Mouse (Mus musculus): ENCODE results near the gene Gapvd1. TPM values are rescaled to one million over a fixed set of nuclear protein-coding genes. Genes with fewer than 3 reads are reported as not detected.
A peak's percentile ranks its signal among the peaks of the same experiment; 100 is the strongest.

Gene Gapvd1
- polyA plus RNA-seq, 1 experiment from 2014 or later: 80.3 TPM

DNA sequence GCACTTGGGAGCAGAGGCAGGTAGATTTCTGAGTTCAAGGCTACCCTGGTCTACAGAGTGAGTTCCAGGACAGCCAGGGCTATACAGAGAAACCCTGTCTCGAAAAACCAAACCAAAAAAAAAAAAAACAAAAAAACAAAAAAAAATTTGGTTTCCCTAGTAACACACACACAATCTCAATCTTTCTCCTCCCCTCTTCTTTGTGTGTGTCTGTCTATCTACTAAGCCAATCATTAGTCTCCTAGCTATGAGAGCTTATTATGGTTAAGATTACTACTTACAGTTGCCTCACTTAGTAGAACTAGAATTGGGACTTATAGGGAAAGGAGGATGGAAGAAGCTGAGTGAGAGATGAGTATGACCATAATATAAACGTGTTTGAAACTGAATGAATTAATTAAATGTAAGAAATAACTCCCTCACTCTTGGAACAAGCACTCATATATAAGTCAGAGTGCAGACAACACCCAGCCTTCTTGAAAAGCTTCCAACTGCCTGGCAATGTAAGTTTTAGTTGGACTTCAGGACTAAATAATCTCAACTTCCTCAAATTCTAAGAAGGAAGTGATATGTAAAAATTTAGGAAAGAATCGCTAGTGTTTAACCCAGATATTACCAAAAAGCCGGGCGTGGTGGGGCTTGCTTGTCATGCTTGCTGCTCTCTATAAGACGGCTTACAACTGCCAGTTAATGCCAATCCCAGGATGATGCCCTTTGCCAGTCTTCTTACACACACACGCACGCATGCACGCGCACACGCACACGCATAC is 13.5 kb downstream of the Gapvd1 start:
- no peak overlapping the region for H3K4me3 ChIP-seq (ENCODE audit: low read depth, low read length)
- H3K9ac ChIP-seq (ENCODE audit: low read depth, low read length): no peak overlapping the region
- H3K36me3 ChIP-seq (ENCODE audit: control insufficient read depth, insufficient read depth, low read length): no peaks in the 10 kb centered on the region; the same call in 1 of the 2 replicates
- DNase-seq (ENCODE audit: low spot score) (no peak), ATAC-seq (replicated peaks; ENCODE audit: low FRiP score) (no peak)
- whole genome bisulfite sequencing: 73% methylated on average over 12 of the region's 12 CpGs
- H3K4me2 ChIP-seq: no peak overlapping the region
- H3K4me1 ChIP-seq (replicated peaks; ENCODE audit: control insufficient read depth, insufficient read depth, low read length): peaks cover 31% of the 10 kb centered on the region
- H3K9me3 ChIP-seq (ENCODE audit: control insufficient read depth, low read length): no peaks in the 10 kb centered on the region
- H3K27ac ChIP-seq (ENCODE audit: low read depth, low read length): peak overlapping the region; percentile 9
- no peaks in the 10 kb centered on the region for H3K27me3 ChIP-seq (replicated peaks; ENCODE audit: control insufficient read depth, insufficient read depth, low read length)

DNA sequence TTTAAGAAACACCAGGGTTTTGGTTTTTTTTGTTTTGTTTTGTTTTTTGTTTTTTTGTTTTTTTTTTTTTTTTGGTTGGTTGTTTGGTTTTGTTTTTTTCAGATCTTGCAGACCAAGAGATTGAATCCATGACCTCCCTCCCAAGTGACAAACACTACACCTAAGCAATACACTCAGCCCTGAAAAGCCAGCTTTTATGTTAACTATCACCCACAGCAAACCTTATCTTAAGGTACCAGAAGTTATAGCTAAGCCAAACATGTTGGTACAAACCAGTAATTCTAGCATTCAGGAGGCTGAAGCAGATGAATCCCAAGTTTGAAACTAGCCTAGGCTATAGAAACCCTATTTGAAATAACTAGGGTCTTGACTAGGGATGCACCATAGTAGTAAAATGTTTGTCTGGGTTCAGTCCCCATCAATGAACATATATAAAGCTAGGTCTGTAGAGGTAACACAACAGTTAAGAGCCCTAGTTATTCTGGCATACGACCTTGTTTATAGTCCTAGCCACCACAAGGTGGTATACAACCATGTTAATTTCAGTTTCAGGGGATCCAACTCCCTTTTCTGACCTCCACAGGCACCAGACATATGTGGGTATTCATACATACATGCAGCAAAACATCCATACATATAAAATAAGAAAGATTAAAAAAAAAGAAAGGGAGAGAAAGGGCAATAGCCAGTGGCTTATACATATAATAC is 15.2 kb downstream of the Gapvd1 start:
- H3K4me1 ChIP-seq (replicated peaks; ENCODE audit: control insufficient read depth, insufficient read depth, low read length): peaks cover 36% of the 10 kb centered on the region

GRCm38 (mm10) chr2:34737911-34738310 is 17.1 kb downstream of the Gapvd1 start:
- Histone ChIP-seq H3K4me2 (no peak overlapping the region), H3K4me3 (ENCODE audit: low read depth, low read length) (no peak overlapping the region), H3K36me3 (ENCODE audit: control insufficient read depth, insufficient read depth, low read length) (no peaks in the 10 kb centered on the region; the same call in 1 of the 2 replicates), H3K27me3 (replicated peaks; ENCODE audit: control insufficient read depth, insufficient read depth, low read length) (no peaks in the 10 kb centered on the region), H3K9me3 (ENCODE audit: control insufficient read depth, low read length) (no peaks in the 10 kb centered on the region), H3K4me1 (replicated peaks; ENCODE audit: control insufficient read depth, insufficient read depth, low read length) (peaks cover 37% of the 10 kb centered on the region), H3K9ac (ENCODE audit: low read depth, low read length) (no peak overlapping the region), H3K27ac (ENCODE audit: low read depth, low read length) (no peak overlapping the region)
- WGBS: 61% methylated on average over 1 of the region's 1 CpGs
- no peak for ATAC-seq (replicated peaks; ENCODE audit: low FRiP score)
- no peak for DNase-seq (ENCODE audit: low spot score)

More for the DNA sequence above, 15.2 kb downstream of the Gapvd1 start:
- Histone ChIP-seq H3K9ac (ENCODE audit: low read depth, low read length) (no peak overlapping the region), H3K36me3 (ENCODE audit: control insufficient read depth, insufficient read depth, low read length) (no peaks in the 10 kb centered on the region; the same call in 1 of the 2 replicates), H3K9me3 (ENCODE audit: control insufficient read depth, low read length) (no peaks in the 10 kb centered on the region), H3K4me2 (peak overlapping the region; percentile 32), H3K27me3 (replicated peaks; ENCODE audit: control insufficient read depth, insufficient read depth, low read length) (no peaks in the 10 kb centered on the region), H3K4me3 (ENCODE audit: low read depth, low read length) (no peak overlapping the region), H3K27ac (ENCODE audit: low read depth, low read length) (peak overlapping the region; percentile 85)
- ATAC-seq (replicated peaks; ENCODE audit: low FRiP score) (peak; percentile 91), DNase-seq (ENCODE audit: low spot score) (no peak)
- 73% methylated on average over 1 of the region's 1 CpGs for WGBS

DNA sequence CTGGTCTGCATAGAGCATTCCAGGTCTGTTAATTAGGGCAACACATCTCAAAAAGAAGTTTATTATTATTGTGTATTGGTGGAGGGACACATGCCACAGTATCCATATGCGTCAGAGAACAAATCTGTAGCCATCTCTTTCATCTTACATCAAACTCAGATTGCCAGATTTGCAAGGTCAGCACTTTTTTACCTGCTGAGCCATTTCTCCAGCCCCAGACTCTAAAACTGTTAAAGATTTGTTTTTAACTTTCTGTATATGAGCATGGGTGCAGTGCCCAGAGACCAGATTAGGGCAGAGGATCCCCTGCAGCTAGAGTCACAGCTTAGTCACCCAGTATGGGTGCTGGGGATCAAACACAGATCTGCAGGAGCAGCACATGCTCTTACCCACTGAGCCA is 18.4 kb downstream of the Gapvd1 start:
- no peak overlapping the region for H3K27ac ChIP-seq (ENCODE audit: low read depth, low read length)
- ATAC-seq (replicated peaks; ENCODE audit: low FRiP score): no peak
- no peak for DNase-seq (ENCODE audit: low spot score)
- no peaks in the 10 kb centered on the region for H3K9me3 ChIP-seq (ENCODE audit: control insufficient read depth, low read length)
- no peaks in the 10 kb centered on the region for H3K27me3 ChIP-seq (replicated peaks; ENCODE audit: control insufficient read depth, insufficient read depth, low read length)
- 85% methylated on average over 1 of the region's 1 CpGs for WGBS
- H3K36me3 ChIP-seq (ENCODE audit: control insufficient read depth, insufficient read depth, low read length): no peaks in the 10 kb centered on the region
- H3K4me1 ChIP-seq (replicated peaks; ENCODE audit: control insufficient read depth, insufficient read depth, low read length): peaks cover 27% of the 10 kb centered on the region
- H3K4me3 ChIP-seq (ENCODE audit: low read depth, low read length): no peak overlapping the region
- H3K4me2 ChIP-seq: no peak overlapping the region
- H3K9ac ChIP-seq (ENCODE audit: low read depth, low read length): no peak overlapping the region

DNA sequence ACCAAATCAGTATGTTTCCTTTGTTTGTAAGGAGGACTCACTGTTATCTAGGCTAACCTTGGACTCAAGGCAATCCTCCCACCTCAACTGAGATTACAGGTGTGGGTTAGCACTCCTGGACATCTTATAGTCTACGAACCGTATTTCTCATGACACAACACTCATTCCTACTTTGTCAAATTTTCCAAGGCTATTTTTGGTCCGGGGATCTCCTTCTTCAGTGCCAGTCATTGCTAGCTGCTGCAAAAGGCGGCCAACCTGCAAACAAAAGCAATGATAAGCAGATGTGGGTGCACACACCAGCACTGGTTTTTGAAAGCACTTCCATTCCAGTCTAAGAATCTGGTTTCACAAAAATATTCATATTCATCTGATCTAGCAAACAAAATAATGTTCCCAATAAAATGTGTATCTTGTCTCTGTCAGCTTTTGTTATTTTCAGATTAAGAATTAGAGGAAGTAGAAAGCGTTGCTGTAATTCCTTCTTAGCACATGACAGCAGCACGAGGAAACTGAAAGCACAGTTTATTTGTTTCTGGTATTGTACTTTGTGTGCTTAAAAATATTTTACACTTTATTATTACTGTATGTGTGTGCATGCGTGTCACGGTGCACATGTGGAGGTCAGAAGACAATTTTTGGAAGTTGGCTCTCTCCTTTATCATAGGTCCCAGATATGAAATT is 27.8 kb downstream of the Gapvd1 start:
- H3K27ac ChIP-seq (ENCODE audit: low read depth, low read length): no peak overlapping the region
- H3K9ac ChIP-seq (ENCODE audit: low read depth, low read length): no peak overlapping the region
- no peaks in the 10 kb centered on the region for H3K4me1 ChIP-seq (replicated peaks; ENCODE audit: control insufficient read depth, insufficient read depth, low read length)
- no peak for DNase-seq (ENCODE audit: low spot score)
- no peaks in the 10 kb centered on the region for H3K9me3 ChIP-seq (ENCODE audit: control insufficient read depth, low read length)
- 89% methylated on average over 8 of the region's 8 CpGs for WGBS
- no peak overlapping the region for H3K4me2 ChIP-seq
- no peak overlapping the region for H3K4me3 ChIP-seq (ENCODE audit: low read depth, low read length)
- H3K27me3 ChIP-seq (replicated peaks; ENCODE audit: control insufficient read depth, insufficient read depth, low read length): no peaks in the 10 kb centered on the region
- peaks cover 28% of the 10 kb centered on the region; the same call in 1 of the 2 replicates for H3K36me3 ChIP-seq (ENCODE audit: control insufficient read depth, insufficient read depth, low read length)
- ATAC-seq (replicated peaks; ENCODE audit: low FRiP score): no peak

DNA sequence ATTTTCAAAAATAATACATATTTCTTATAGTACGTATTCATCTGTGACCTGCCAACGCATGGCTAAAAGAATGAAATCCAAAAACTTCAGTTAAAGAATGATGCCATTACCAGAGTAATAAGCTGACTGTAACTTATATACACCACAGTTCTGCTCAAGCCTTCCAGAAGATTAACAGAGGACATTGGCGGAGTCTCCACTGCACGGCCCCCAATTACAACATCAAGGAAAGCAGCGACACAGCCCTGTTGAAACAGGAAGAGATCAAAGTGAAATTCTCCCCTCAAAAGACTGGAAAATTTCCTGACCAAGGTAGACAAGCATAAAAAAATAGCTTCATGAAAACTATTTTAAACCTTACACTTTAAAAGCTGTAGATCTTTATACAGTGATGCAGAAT is 29.8 kb downstream of the Gapvd1 start:
- Histone ChIP-seq H3K36me3 (ENCODE audit: control insufficient read depth, insufficient read depth, low read length) (peaks cover 28% of the 10 kb centered on the region), H3K4me1 (replicated peaks; ENCODE audit: control insufficient read depth, insufficient read depth, low read length) (no peaks in the 10 kb centered on the region), H3K27me3 (replicated peaks; ENCODE audit: control insufficient read depth, insufficient read depth, low read length) (no peaks in the 10 kb centered on the region), H3K4me3 (ENCODE audit: low read depth, low read length) (no peak overlapping the region), H3K9me3 (ENCODE audit: control insufficient read depth, low read length) (no peaks in the 10 kb centered on the region), H3K27ac (ENCODE audit: low read depth, low read length) (no peak overlapping the region), H3K4me2 (no peak overlapping the region), H3K9ac (ENCODE audit: low read depth, low read length) (no peak overlapping the region)
- no peak for ATAC-seq (replicated peaks; ENCODE audit: low FRiP score)
- DNase-seq (ENCODE audit: low spot score): no peak
- 93% methylated on average over 5 of the region's 5 CpGs for WGBS

- H3K4me1 ChIP-seq (replicated peaks; ENCODE audit: control insufficient read depth, insufficient read depth, low read length): no peaks in the 10 kb centered on the region
- no peaks in the 10 kb centered on the region for H3K9me3 ChIP-seq (ENCODE audit: control insufficient read depth, low read length)
- no peak overlapping the region for H3K4me3 ChIP-seq (ENCODE audit: low read depth, low read length)
- no peak for DNase-seq (ENCODE audit: low spot score)
- H3K4me2 ChIP-seq: no peak overlapping the region
- H3K36me3 ChIP-seq (ENCODE audit: control insufficient read depth, insufficient read depth, low read length): peaks cover 35% of the 10 kb centered on the region
- 84% methylated on average over 2 of the region's 2 CpGs for WGBS
- no peaks in the 10 kb centered on the region for H3K27me3 ChIP-seq (replicated peaks; ENCODE audit: control insufficient read depth, insufficient read depth, low read length)
- ATAC-seq (replicated peaks; ENCODE audit: low FRiP score): no peak
- no peak overlapping the region for H3K27ac ChIP-seq (ENCODE audit: low read depth, low read length)
- H3K9ac ChIP-seq (ENCODE audit: low read depth, low read length): no peak overlapping the region
Observed at GRCm38 (mm10) chr2:34718196-34718595, 36.8 kb downstream of the Gapvd1 start.

DNA sequence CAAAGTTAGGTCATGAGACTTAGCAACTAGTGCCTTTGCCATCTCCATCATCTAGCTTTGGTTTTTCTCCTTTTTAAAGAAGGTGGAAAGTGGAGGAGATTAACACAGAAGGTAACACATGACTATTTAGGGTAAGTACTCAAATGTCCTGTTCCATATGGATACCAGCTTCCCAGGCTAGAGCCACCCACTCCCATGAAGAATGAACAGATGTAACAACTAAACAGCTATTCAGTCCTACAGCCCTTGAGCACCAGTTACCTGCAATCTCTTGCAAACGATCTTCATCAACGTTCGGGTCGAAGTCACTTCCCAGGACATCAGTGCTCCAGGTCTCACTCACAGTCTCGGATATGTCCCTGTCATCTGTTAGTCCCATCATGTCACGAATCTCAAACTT is 43.1 kb downstream of the Gapvd1 start:
- Histone ChIP-seq H3K27me3 (replicated peaks; ENCODE audit: control insufficient read depth, insufficient read depth, low read length) (no peaks in the 10 kb centered on the region), H3K36me3 (ENCODE audit: control insufficient read depth, insufficient read depth, low read length) (peaks cover 41% of the 10 kb centered on the region), H3K4me2 (no peak overlapping the region), H3K27ac (ENCODE audit: low read depth, low read length) (no peak overlapping the region), H3K4me3 (ENCODE audit: low read depth, low read length) (no peak overlapping the region), H3K9me3 (ENCODE audit: control insufficient read depth, low read length) (no peaks in the 10 kb centered on the region), H3K4me1 (replicated peaks; ENCODE audit: control insufficient read depth, insufficient read depth, low read length) (no peaks in the 10 kb centered on the region), H3K9ac (ENCODE audit: low read depth, low read length) (no peak overlapping the region)
- no peak for ATAC-seq (replicated peaks; ENCODE audit: low FRiP score)
- WGBS: 90% methylated on average over 6 of the region's 6 CpGs
- no peak for DNase-seq (ENCODE audit: low spot score)

Measured in liver, embryonic 11.5 days (tissue).